Mouse (Mus musculus) ES-Bruce4 (cell line): ENCODE data around the gene Atoh8.

Experiments used
- CTCF ChIP-seq: IDR thresholded peaks from one replicate; pipeline ENCODE4 v1.8.1; 2011; ENCODE audit warnings: low read depth, low read length
- EP300 ChIP-seq: IDR thresholded peaks from 2 replicates; pipeline ENCODE4 v1.6.1; 2011; ENCODE audit warnings: low read depth, low read length; ENCODE audit not compliant: insufficient read depth
- POLR2A ChIP-seq: IDR thresholded peaks from one replicate; pipeline ENCODE4 v1.8.1; 2011; ENCODE audit warnings: low read length; ENCODE audit not compliant: insufficient read depth

DNA sequence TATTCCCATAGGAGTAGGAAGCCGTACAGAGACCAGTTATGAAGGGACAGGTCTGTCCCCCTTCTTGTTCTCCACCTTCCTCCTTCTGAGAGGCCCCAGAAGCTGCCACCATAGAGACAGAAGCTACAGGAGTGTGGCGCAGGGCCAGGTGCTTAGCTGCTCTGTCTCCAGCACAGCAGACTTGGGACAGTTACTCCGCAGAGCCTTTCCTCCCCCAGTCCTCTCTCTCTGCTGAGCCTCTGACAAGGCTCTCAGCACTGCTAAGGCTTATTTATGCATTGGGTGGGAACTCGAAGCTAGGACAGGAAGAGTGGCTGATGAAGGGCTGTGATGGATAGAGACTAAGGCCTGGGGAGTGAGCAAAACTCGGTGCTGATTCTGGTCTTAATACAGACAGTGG, 15.8 kb downstream of the Atoh8 start:
- TF ChIP-seq POLR2A (no peak), CTCF (no peak), EP300 (no peak)
